Mouse (Mus musculus): ENCODE measurements around the gene Ccl27a. TPM values are rescaled to one million over a fixed set of nuclear protein-coding genes. Genes with fewer than 3 reads are reported as not detected.

Gene Ccl27a
- polyA plus RNA-seq, 1 experiment from 2014 or later: 241 TPM

DNA sequence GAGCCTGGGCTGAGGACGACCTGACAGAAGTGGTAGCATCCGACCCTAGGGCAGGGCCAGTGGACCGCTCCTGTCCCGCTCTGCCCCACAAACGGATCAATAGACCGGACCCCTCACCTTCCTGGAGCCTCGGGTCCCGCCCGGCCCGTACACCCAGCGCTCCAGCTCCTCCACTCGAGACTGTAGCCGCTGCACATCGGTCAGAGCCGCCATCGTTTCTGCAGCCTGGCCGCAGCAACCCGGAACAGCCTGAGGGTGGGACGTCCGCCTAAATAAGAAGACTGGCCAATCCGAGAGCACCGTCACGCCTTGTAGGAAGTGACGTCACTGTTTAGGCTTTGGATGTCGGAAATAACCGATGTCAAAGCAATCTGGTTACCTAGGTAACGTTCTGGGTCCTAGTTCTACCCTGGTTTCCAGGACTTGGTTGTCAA lies 51.1 kb downstream of the Ccl27a start, which contains the start of gene Dctn3:
Gene Dctn3, minus strand, starts transcription at position 253 of the 434 bp plus-strand sequence.
- peak within 1 kb of the TSS; percentile 79 for H3K4me3 ChIP-seq (replicated peaks; ENCODE audit: low read depth, low read length)
- under 1% methylated on average over 27 of the region's 27 CpGs for WGBS
- H3K36me3 ChIP-seq (ENCODE audit: control insufficient read depth, insufficient read depth, low read length): peaks cover 27% of the 10 kb centered on the region
- H3K27me3 ChIP-seq (ENCODE audit: control insufficient read depth, insufficient read depth, low read length): peaks cover 37% of the 10 kb centered on the region
- peak within 1 kb of the TSS; percentile 71 for H3K9ac ChIP-seq (replicated peaks; ENCODE audit: low read length)
- ATAC-seq (ENCODE audit: low FRiP score, low TSS enrichment): peak; percentile 96
- H3K27ac ChIP-seq (replicated peaks; ENCODE audit: low read depth, low read length): no peak within 1 kb of the TSS
- H3K4me1 ChIP-seq (ENCODE audit: control insufficient read depth, insufficient read depth, low read length): peaks cover 14% of the 10 kb centered on the region
- peak; percentile 99 for DNase-seq
- H3K9me3 ChIP-seq (ENCODE audit: control insufficient read depth, low read length): no peaks in the 10 kb centered on the region
- H3K4me2 ChIP-seq (ENCODE audit: low read length): peak within 1 kb of the TSS; percentile 66

Other genes starting within 250 kb of the Ccl27a start
- 19.9 and 22.3 TPM in 2 replicates for gene Fam219a, start 204.7 kb downstream of the Ccl27a start, polyA plus RNA-seq (2014; fragmentation: Nextera tagmentation; extraction: Ambion mirVana)
- 2.0 and 2.8 TPM in 2 replicates for gene Dnaic1, start 204.5 kb downstream of the Ccl27a start, polyA plus RNA-seq (2014; fragmentation: Nextera tagmentation; extraction: Ambion mirVana)
- 121 and 154 TPM in 2 replicates for gene Enho, start 133.9 kb downstream of the Ccl27a start, polyA plus RNA-seq (2014; fragmentation: Nextera tagmentation; extraction: Ambion mirVana)
- 23.9 and 46.8 TPM in 2 replicates for gene Cntfr, start 77.2 kb downstream of the Ccl27a start, polyA plus RNA-seq (2014; fragmentation: Nextera tagmentation; extraction: Ambion mirVana)
- 28.1 and 32.1 TPM in 2 replicates for gene Il11ra1, start 74.3 kb downstream of the Ccl27a start, polyA plus RNA-seq (2014; fragmentation: Nextera tagmentation; extraction: Ambion mirVana)
- 62.2 and 64.1 TPM in 2 replicates for gene Rpp25l, start 60.7 kb downstream of the Ccl27a start, polyA plus RNA-seq (2014; fragmentation: Nextera tagmentation; extraction: Ambion mirVana)
- gene Dctn3, start 51.1 kb downstream of the Ccl27a start, polyA plus RNA-seq (2014; fragmentation: Nextera tagmentation; extraction: Ambion mirVana): 249 and 299 TPM in 2 replicates
- 0.47 and 0.70 TPM in 2 replicates for gene Arid3c, start 43.1 kb downstream of the Ccl27a start, polyA plus RNA-seq (2014; fragmentation: Nextera tagmentation; extraction: Ambion mirVana)
- 38.8 and 51.5 TPM in 2 replicates for gene Galt, start 19.0 kb downstream of the Ccl27a start, polyA plus RNA-seq (2014; fragmentation: Nextera tagmentation; extraction: Ambion mirVana)
- gene Sigmar1, start 18.1 kb downstream of the Ccl27a start, polyA plus RNA-seq (2014; fragmentation: Nextera tagmentation; extraction: Ambion mirVana): 52.7 and 55.4 TPM in 2 replicates
- not detected in 2 replicates for gene Gm21541, start 129.4 kb upstream of the Ccl27a start, polyA plus RNA-seq (2014; fragmentation: Nextera tagmentation; extraction: Ambion mirVana)
- 7.1 and 9.2 TPM in 2 replicates for gene Gm20878, start 167.3 kb upstream of the Ccl27a start, polyA plus RNA-seq (2014; fragmentation: Nextera tagmentation; extraction: Ambion mirVana)
- 1.3 and 1.6 TPM in 2 replicates for gene Fam205a4, start 191.8 kb upstream of the Ccl27a start, polyA plus RNA-seq (2014; fragmentation: Nextera tagmentation; extraction: Ambion mirVana)

All from midbrain, embryonic 14.5 days (tissue).